Mouse (Mus musculus): ENCODE results near the gene Bcap29. TPM values are rescaled to one million over a fixed set of nuclear protein-coding genes. Genes with fewer than 3 reads are reported as not detected.
"Not testable (repeated sequence)": the region's sequence is repeated elsewhere in the genome, so short reads cannot be mapped to it uniquely, and the experiment has no call there.

Gene Bcap29
- polyA plus RNA-seq, 1 experiment: 34.0 TPM

- DNase-seq (ENCODE audit: extremely low spot score in 1 of 2, low spot score in 1 of 2): peak in 1 of 2 experiments; percentile 32
These were observed 53.7 kb downstream of the Bcap29 start for GRCm38 (mm10) chr12:31580634-31581318.

- DNase-seq (ENCODE audit: extremely low spot score in 1 of 2, low spot score in 1 of 2): peak; percentile 54 to 82
These were observed 55.6 kb downstream of the Bcap29 start for GRCm38 (mm10) chr12:31578691-31579476.

- no peak for DNase-seq (ENCODE audit: extremely low spot score in 1 of 2, low spot score in 1 of 2)
These were observed 60.0 kb downstream of the Bcap29 start for GRCm38 (mm10) chr12:31574506-31574905.

GRCm38 (mm10) chr12:31569784-31570183 is 64.7 kb downstream of the Bcap29 start:
- DNase-seq (ENCODE audit: extremely low spot score in 1 of 2, low spot score in 1 of 2): no peak

- DNase-seq (ENCODE audit: extremely low spot score in 1 of 2, low spot score in 1 of 2): no peak
These were observed 65.8 kb downstream of the Bcap29 start for GRCm38 (mm10) chr12:31568661-31569060.

GRCm38 (mm10) chr12:31567535-31567934 is 66.9 kb downstream of the Bcap29 start:
- not testable (repeated sequence) for DNase-seq (ENCODE audit: extremely low spot score in 1 of 2, low spot score in 1 of 2)

- DNase-seq (ENCODE audit: extremely low spot score in 1 of 2, low spot score in 1 of 2): no peak
These were observed 73.7 kb downstream of the Bcap29 start for GRCm38 (mm10) chr12:31560712-31561111.

- DNase-seq (ENCODE audit: extremely low spot score in 1 of 2, low spot score in 1 of 2): no peak
These were observed 74.5 kb downstream of the Bcap29 start for GRCm38 (mm10) chr12:31560002-31560401.

GRCm38 (mm10) chr12:31554371-31554770 is 80.1 kb downstream of the Bcap29 start:
- DNase-seq (ENCODE audit: extremely low spot score in 1 of 2, low spot score in 1 of 2): no peak

GRCm38 (mm10) chr12:31551252-31551651 is 83.2 kb downstream of the Bcap29 start:
- DNase-seq (ENCODE audit: extremely low spot score in 1 of 2, low spot score in 1 of 2): no peak

GRCm38 (mm10) chr12:31546061-31546460 is 88.4 kb downstream of the Bcap29 start:
- no peak for DNase-seq (ENCODE audit: extremely low spot score in 1 of 2, low spot score in 1 of 2)

GRCm38 (mm10) chr12:31545219-31545618 is 89.2 kb downstream of the Bcap29 start:
- no peak for DNase-seq (ENCODE audit: extremely low spot score in 1 of 2, low spot score in 1 of 2)

- DNase-seq (ENCODE audit: extremely low spot score in 1 of 2, low spot score in 1 of 2): peak in 1 of 2 experiments; percentile 62
These were observed 92.9 kb downstream of the Bcap29 start for GRCm38 (mm10) chr12:31541541-31541940.

Other genes with a start within 250 kb of the Bcap29 start
- 0.10 TPM in 1 of 2 replicates, not detected in the other for gene Slc26a3, start 243.8 kb downstream of the Bcap29 start, polyA plus RNA-seq (2012; rRNA removed)
- gene Cbll1, start 135.0 kb downstream of the Bcap29 start, polyA plus RNA-seq (2012; rRNA removed): 11.0 and 11.5 TPM in 2 replicates
- 1.5 and 2.4 TPM in 2 replicates for gene Slc26a4, start 74.7 kb downstream of the Bcap29 start, polyA plus RNA-seq (2012; rRNA removed)
- gene Dus4l, start 20.2 kb upstream of the Bcap29 start, polyA plus RNA-seq (2012; rRNA removed): 6.9 and 8.4 TPM in 2 replicates
- gene Cog5, start 20.2 kb upstream of the Bcap29 start, polyA plus RNA-seq (2012; rRNA removed): 26.1 and 28.8 TPM in 2 replicates
- gene Gpr22, start 79.3 kb upstream of the Bcap29 start, polyA plus RNA-seq (2012; rRNA removed): 18.7 and 23.2 TPM in 2 replicates

All from frontal cortex, adult 2 months (tissue).